13 mouse cellular contexts compared by ENCODE assay signal in genomic region chr1:190159457-190159856, GRCm38 (mm10). TPM values are rescaled to one million over a fixed set of nuclear protein-coding genes. Genes with fewer than 3 reads are reported as not detected.
"Had no signal": no experiment of that assay in that cellular context is flagged by ENCODE, and none has a peak within 500 bp of the region (broad histone marks: within the 10 kb centered on the region; RNA-seq: fewer than 3 reads in every experiment).

No protein-coding gene starts in this region.

- H3K4me1 ChIP-seq: limb, embryonic 13.5 days had no signal

- ATAC-seq: midbrain, embryonic 15.5 days had no signal

- H3K9me3 ChIP-seq: limb, embryonic 13.5 days; midbrain, embryonic 15.5 days; neural tube, embryonic 13.5 days had no signal

- DNase-seq: kidney, adult 9 months; kidney, postnatal 36 days; left cerebral cortex, postnatal 4 days; lung, adult 18-20 months; right cerebral cortex, adult 18-20 months; right cerebral cortex, postnatal 25 days; thymus, postnatal 4 days had no signal

- H3K27me3 ChIP-seq: neural tube, embryonic 13.5 days had no signal

- H3K4me2 ChIP-seq: limb, embryonic 13.5 days; midbrain, embryonic 15.5 days; neural tube, embryonic 13.5 days had no signal

- H3K36me3 ChIP-seq: limb, embryonic 13.5 days; midbrain, embryonic 15.5 days had no signal

- H3K9ac ChIP-seq: limb, embryonic 13.5 days; liver, embryonic 14.5 days; midbrain, embryonic 15.5 days; neural tube, embryonic 13.5 days had no signal

- H3K27ac ChIP-seq: kidney, postnatal 0 days; limb, embryonic 13.5 days; liver, embryonic 14.5 days; midbrain, embryonic 15.5 days; neural tube, embryonic 13.5 days had no signal

- H3K4me3 ChIP-seq: limb, embryonic 13.5 days; midbrain, embryonic 15.5 days; neural tube, embryonic 13.5 days had no signal

RNA-seq across cellular contexts. Expression of gene Prox1, which starts 11.1 kb away (rescaled TPM):
- total RNA-seq: megakaryocyte-erythroid progenitor cell, adult 5-6 weeks had no signal
